Mouse (Mus musculus) lung, postnatal 0 days (tissue): ENCODE measurements around the gene 2010003K11Rik.

Experiments used
- CTCF ChIP-seq: IDR thresholded peaks from 2 replicates; pipeline ENCODE4 v1.5.1; 2016; ENCODE audit warnings: antibody characterized with exemption, mild to moderate bottlenecking
- EP300 ChIP-seq: IDR thresholded peaks from 2 replicates; pipeline ENCODE4 v1.6.1; 2016; ENCODE audit warnings: antibody characterized with exemption, mild to moderate bottlenecking, control low read depth

GRCm38 (mm10) chr19:4498062-4498933 is at the start of gene 2010003K11Rik:
- TF ChIP-seq CTCF (no peak), EP300 (no peak)
